Mouse (Mus musculus) myocyte (in vitro differentiated cells): Measurements from ENCODE around the gene Iqgap3. TPM values are rescaled to one million over a fixed set of nuclear protein-coding genes. Genes with fewer than 3 reads are reported as not detected.

Source experiments
- H3K27me3 ChIP-seq: one replicate; pipeline ENCODE4 v1.6.1; 2011; ENCODE audit not compliant: control insufficient read depth, insufficient read depth, insufficient read length
- H3K36me3 ChIP-seq: one replicate; pipeline ENCODE4 v1.6.1; 2011; ENCODE audit not compliant: control insufficient read depth, insufficient read depth
- H3K4me2 ChIP-seq: one replicate; pipeline ENCODE4 v1.6.1; 2011; ENCODE audit warnings: low read depth, control low read depth
- H3K4me3 ChIP-seq: one replicate; pipeline ENCODE4 v1.5.1; 2011; ENCODE audit warnings: mild to moderate bottlenecking, control low read depth, moderate library complexity
- H3K79me2 ChIP-seq: one replicate; pipeline ENCODE4 v1.6.1; 2011; ENCODE audit not compliant: control insufficient read depth, insufficient read depth
- H3ac ChIP-seq: one replicate; pipeline ENCODE4 v1.6.1; 2011; ENCODE audit not compliant: control insufficient read depth, insufficient read length
- CEBPB ChIP-seq: IDR thresholded peaks from 2 replicates; pipeline ENCODE4 v1.6.1; 2011; ENCODE audit warnings: mild to moderate bottlenecking, moderate library complexity; ENCODE audit not compliant: poor library complexity, insufficient read depth, severe bottlenecking
- E2F4 ChIP-seq: IDR thresholded peaks from one replicate; pipeline ENCODE4 v1.6.1; 2011; ENCODE audit warnings: mild to moderate bottlenecking, control low read depth, moderate library complexity; ENCODE audit not compliant: insufficient read depth
- MAX ChIP-seq: IDR thresholded peaks from one replicate; pipeline ENCODE4 v1.6.1; 2011; ENCODE audit warnings: low read depth, mild to moderate bottlenecking, control low read depth
- MYOD1 ChIP-seq, 3 experiments: IDR thresholded peaks; one replicate each; pipeline ENCODE4 v1.6.1; 2011; ENCODE audit warnings: control low read depth in 2 of 3, low read depth in 2 of 3, mild to moderate bottlenecking in 2 of 3, moderate library complexity in 1 of 3; ENCODE audit not compliant: insufficient read length in 2 of 3, control insufficient read depth in 1 of 3
- MYOG ChIP-seq, 3 experiments: IDR thresholded peaks; one replicate each; pipeline ENCODE4 v1.6.1; 2011; ENCODE audit warnings: control low read depth in 2 of 3, low read depth in 2 of 3, mild to moderate bottlenecking in 2 of 3; ENCODE audit not compliant: insufficient read length in 2 of 3, control insufficient read depth in 1 of 3, insufficient read depth in 1 of 3
- POLR2A ChIP-seq: IDR thresholded peaks from one replicate; pipeline ENCODE4 v1.6.1; 2011; ENCODE audit warnings: low read depth, mild to moderate bottlenecking, control low read depth, moderate library complexity; ENCODE audit not compliant: insufficient read length
- POLR2AphosphoS2 ChIP-seq: IDR thresholded peaks from one replicate; pipeline ENCODE4 v1.6.1; 2011; ENCODE audit warnings: low read depth, control low read depth; ENCODE audit not compliant: insufficient read length
- REST ChIP-seq: IDR thresholded peaks from one replicate; pipeline ENCODE4 v1.6.1; 2011; ENCODE audit warnings: mild to moderate bottlenecking, control low read depth, moderate library complexity; ENCODE audit not compliant: insufficient read depth, insufficient read length
- SRF ChIP-seq: IDR thresholded peaks from one replicate; pipeline ENCODE4 v1.6.1; 2011; ENCODE audit warnings: low read depth; ENCODE audit not compliant: control insufficient read depth, insufficient read length
- TCF12 ChIP-seq: IDR thresholded peaks from one replicate; pipeline ENCODE4 v1.6.1; 2011; ENCODE audit warnings: mild to moderate bottlenecking, control low read depth; ENCODE audit not compliant: poor library complexity, insufficient read depth, severe bottlenecking
- TCF3 ChIP-seq: IDR thresholded peaks from one replicate; pipeline ENCODE4 v1.6.1; 2011; ENCODE audit warnings: low read depth, control low read depth; ENCODE audit not compliant: insufficient read length
- USF1 ChIP-seq: IDR thresholded peaks from one replicate; pipeline ENCODE4 v1.6.1; 2011; ENCODE audit warnings: low read depth, mild to moderate bottlenecking, control low read depth, moderate library complexity
- polyA plus RNA-seq: library from polyadenylated mRNA; unstranded; fragments of >200 nt; fragmentation: generic; extraction: Trizol; gene quantifications from one replicate; pipeline ENCODE4 v1.2.1, GENCODE M21; 2012; ENCODE audit warnings: missing spikeins

Gene Iqgap3
- polyA plus RNA-seq, 1 experiment, result 13.6 TPM

DNA sequence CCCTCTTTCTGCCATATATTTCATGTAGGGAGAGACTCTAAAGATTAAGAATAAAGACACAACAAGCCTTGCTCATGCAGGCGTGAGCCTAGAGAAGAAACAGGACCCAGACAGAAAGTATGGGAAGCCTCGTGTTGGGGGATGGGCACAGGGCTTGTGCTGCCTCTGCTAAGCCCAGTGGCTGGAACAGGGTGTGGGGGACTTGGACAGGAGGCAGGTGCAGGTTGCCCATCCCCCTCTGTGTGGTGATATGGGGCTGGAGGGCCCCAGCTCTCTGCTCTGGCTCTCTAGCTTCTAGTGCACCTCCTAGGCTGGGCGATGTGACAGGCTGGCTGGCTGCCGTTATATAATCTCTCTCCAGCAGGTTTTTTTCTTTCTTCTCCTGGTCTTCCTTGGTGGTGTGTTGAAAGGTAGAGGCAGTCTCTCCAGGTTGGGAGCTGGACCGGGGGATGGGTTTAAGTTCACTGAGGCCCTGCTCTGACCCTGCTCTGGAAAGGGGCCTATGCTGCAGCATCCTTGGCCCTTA lies 62.3 kb downstream of the Iqgap3 start:
- H3K4me2 ChIP-seq, result peak overlapping the region; percentile 100
- no peaks in the 10 kb centered on the region for H3K27me3 ChIP-seq
- H3ac ChIP-seq, result peak overlapping the region; percentile 88
- peaks cover 63% of the 10 kb centered on the region for H3K79me2 ChIP-seq
- no peak for TF ChIP-seq USF1
- no peak for TF ChIP-seq POLR2AphosphoS2
- no peak for TF ChIP-seq TCF12
- peak in 1 of 3 experiments; percentile 74 for TF ChIP-seq MYOG (IDR thresholded peaks at IDR 0.05; ENCODE audit: control insufficient read depth in 1 of 3, insufficient read depth in 1 of 3, insufficient read length in 2 of 3, low read depth in 2 of 3)
- no peak for TF ChIP-seq TCF3
- TF ChIP-seq POLR2A, result peak; percentile 47
- TF ChIP-seq CEBPB, result no peak
- TF ChIP-seq REST, result no peak
- no peak for TF ChIP-seq E2F4
- TF ChIP-seq MAX, result no peak
- no peak for TF ChIP-seq SRF
- peak in 2 of 3 experiments; percentile 42 to 88 for TF ChIP-seq MYOD1 (IDR thresholded peaks at IDR 0.05; ENCODE audit: control insufficient read depth in 1 of 3, insufficient read length in 2 of 3, low read depth in 2 of 3)
- peak overlapping the region; percentile 98 for H3K4me3 ChIP-seq
- H3K36me3 ChIP-seq, result no peaks in the 10 kb centered on the region

DNA sequence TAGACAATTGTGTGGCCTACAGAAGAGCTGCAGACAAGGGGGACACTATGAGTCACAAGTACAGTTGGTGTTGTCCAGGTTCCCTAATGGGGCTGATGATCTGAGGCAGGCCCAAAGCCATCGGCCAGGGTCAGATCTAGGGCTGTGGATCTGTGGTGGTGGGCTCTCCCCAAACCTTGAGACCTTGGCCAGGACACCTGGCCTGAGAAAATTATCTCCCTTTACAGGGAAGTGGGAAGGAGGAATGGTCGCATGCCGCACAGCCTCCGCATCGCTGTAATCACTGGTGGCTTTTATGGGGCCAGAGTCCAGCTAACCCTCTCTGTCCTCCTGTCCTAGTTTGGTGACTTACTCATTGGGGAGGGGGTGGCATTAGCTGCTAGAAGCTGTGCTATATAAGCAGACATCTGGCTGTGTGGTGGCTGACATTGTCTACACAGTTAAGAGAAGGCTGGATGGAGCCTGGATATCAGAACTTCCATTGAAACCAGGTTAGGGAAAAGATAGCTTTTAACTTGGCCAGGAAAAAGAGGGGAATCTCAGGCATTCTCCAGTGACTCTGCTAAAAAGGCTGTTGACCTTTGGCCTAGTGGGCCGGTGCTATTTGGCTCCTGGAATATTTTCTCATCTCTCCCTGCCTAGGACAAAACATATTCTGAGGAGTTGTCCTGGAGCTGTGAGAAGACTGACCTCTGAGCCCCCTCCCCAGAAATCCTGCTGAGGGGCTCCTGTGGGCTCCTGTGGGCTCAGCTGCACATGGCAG lies 63.1 kb downstream of the Iqgap3 start:
- Histone ChIP-seq H3K79me2 (peaks cover 71% of the 10 kb centered on the region), H3ac (peak overlapping the region; percentile 88), H3K4me2 (peak overlapping the region; percentile 100), H3K36me3 (no peaks in the 10 kb centered on the region), H3K4me3 (peak overlapping the region; percentile 98), H3K27me3 (no peaks in the 10 kb centered on the region)
- TF ChIP-seq POLR2AphosphoS2 (peak; percentile 49), USF1 (no peak), POLR2A (peak; percentile 19), MYOD1 (IDR thresholded peaks at IDR 0.05; ENCODE audit: control insufficient read depth in 1 of 3, insufficient read length in 2 of 3, low read depth in 2 of 3) (peak in 1 of 3 experiments; percentile 3), MAX (no peak), TCF12 (no peak), REST (no peak), CEBPB (no peak)

DNA sequence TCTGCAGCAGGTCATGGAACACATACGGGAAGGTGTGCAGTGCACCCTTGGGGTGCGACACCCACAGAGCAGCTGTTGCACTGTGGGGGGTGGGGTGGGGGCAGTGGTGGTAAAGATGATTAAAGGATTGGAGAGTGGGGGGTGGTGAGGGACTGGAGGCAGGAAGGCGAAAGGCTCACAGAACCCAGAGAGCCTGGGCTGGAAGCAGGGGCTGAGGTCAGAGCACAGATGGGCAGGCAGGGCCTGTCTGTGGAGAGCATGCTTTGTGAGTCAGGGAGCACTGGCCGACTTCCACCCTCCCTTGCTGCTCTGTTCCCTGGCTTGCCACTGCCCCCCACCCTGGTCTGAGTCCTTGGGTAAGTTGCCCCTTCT lies 63.6 kb downstream of the Iqgap3 start:
- Histone ChIP-seq H3K79me2 (peaks cover 76% of the 10 kb centered on the region), H3K4me3 (peak overlapping the region; percentile 98)
- TF ChIP-seq CEBPB, result no peak
- peak; percentile 52 to 93 (median 89) for TF ChIP-seq MYOG (IDR thresholded peaks at IDR 0.05; ENCODE audit: control insufficient read depth in 1 of 3, insufficient read depth in 1 of 3, insufficient read length in 2 of 3, low read depth in 2 of 3)
- TF ChIP-seq USF1, result no peak
- peak; percentile 36 for TF ChIP-seq SRF
- TF ChIP-seq REST, result no peak
- no peak for TF ChIP-seq MAX
- peak; percentile 61 for TF ChIP-seq TCF3
- peak; percentile 55 for TF ChIP-seq POLR2A
- peak; percentile 33 to 92 (median 88) for TF ChIP-seq MYOD1 (IDR thresholded peaks at IDR 0.05; ENCODE audit: control insufficient read depth in 1 of 3, insufficient read length in 2 of 3, low read depth in 2 of 3)
- no peak for TF ChIP-seq E2F4
- no peak for TF ChIP-seq POLR2AphosphoS2
- peak; percentile 92 for TF ChIP-seq TCF12

DNA sequence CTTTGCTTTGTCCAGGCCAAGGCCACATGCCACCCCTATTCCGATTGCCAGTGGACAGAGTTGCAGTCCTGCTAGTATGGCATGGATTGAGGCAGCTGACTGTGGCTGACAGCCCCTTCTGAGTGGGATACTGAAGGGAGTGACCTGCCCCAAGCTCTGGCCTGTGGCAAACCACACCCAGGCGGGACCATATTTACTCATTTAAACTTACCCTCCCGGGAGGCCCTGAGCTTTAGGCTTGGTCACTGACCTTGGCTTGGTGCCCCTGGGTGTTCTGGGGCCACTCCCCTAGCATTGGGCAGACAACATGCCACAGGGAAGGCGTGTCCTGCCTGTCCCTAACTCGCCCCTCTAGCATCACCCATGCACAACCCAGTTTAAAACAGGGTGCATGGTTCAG lies 64.2 kb downstream of the Iqgap3 start:
- Histone ChIP-seq H3K4me2 (peak overlapping the region; percentile 100), H3K36me3 (no peaks in the 10 kb centered on the region), H3K27me3 (no peaks in the 10 kb centered on the region), H3K79me2 (peaks cover 82% of the 10 kb centered on the region), H3K4me3 (peak overlapping the region; percentile 98), H3ac (peak overlapping the region; percentile 88)
- TF ChIP-seq USF1 (no peak), E2F4 (peak; percentile 45), MAX (no peak), MYOD1 (IDR thresholded peaks at IDR 0.05; ENCODE audit: control insufficient read depth in 1 of 3, insufficient read length in 2 of 3, low read depth in 2 of 3) (peak in 2 of 3 experiments; percentile 20 to 68), MYOG (IDR thresholded peaks at IDR 0.05; ENCODE audit: control insufficient read depth in 1 of 3, insufficient read depth in 1 of 3, insufficient read length in 2 of 3, low read depth in 2 of 3) (peak in 2 of 3 experiments; percentile 8 to 77), TCF3 (no peak), POLR2AphosphoS2 (peak; percentile 75), CEBPB (0 out of 2 replicates have a peak, but pooled peaks have one; percentile 1), TCF12 (peak; percentile 22)

More for the DNA sequence above, 63.6 kb downstream of the Iqgap3 start:
- peak overlapping the region; percentile 88 for H3ac ChIP-seq
- H3K27me3 ChIP-seq, result no peaks in the 10 kb centered on the region
- peak overlapping the region; percentile 100 for H3K4me2 ChIP-seq
- H3K36me3 ChIP-seq, result no peaks in the 10 kb centered on the region
